Mouse (Mus musculus) ES-E14 (cell line): Measurements from ENCODE around the gene Car9. TPM values are rescaled to one million over a fixed set of nuclear protein-coding genes. Genes with fewer than 3 reads are reported as not detected.
"Not testable (repeated sequence)": the region's sequence is repeated elsewhere in the genome, so short reads cannot be mapped to it uniquely, and the experiment has no call there.

Experiments
- DNase-seq: peaks from one replicate; pipeline ENCODE4 v3.0.0-alpha.2; 2013; ENCODE audit warnings: low read depth, low spot score
- H3K27ac ChIP-seq: 2 replicates; pipeline ENCODE4 v1.5.1; 2012; ENCODE audit warnings: low read depth, mild to moderate bottlenecking, low read length, moderate library complexity, mixed read lengths; ENCODE audit not compliant: poor library complexity, insufficient read depth, severe bottlenecking
- H3K36me3 ChIP-seq: 2 replicates; pipeline ENCODE4 v1.6.1; 2012; ENCODE audit warnings: mild to moderate bottlenecking, low read length, moderate library complexity, mixed read lengths; ENCODE audit not compliant: control insufficient read depth, poor library complexity, insufficient read depth, severe bottlenecking
- H3K4me1 ChIP-seq, 2 experiments: fragments of 150-350 bp in 1 of 2; sonication (generic) in 1 of 2; 2 replicates each; pipeline ENCODE4 v1.6.1; 2012; ENCODE audit warnings: low read length in 2 of 2, mild to moderate bottlenecking in 1 of 2, mixed read lengths in 1 of 2; ENCODE audit not compliant: control insufficient read depth in 2 of 2, insufficient read depth in 2 of 2, poor library complexity in 1 of 2
- H3K4me3 ChIP-seq, 2 experiments: fragments of 150-350 bp in 1 of 2; sonication (generic) in 1 of 2; 2 replicates each; pipeline ENCODE4 v1.5.1; 2012; ENCODE audit warnings: low read length in 2 of 2, low read depth in 1 of 2, mild to moderate bottlenecking in 1 of 2, mixed read lengths in 1 of 2; ENCODE audit not compliant: insufficient read depth in 1 of 2, poor library complexity in 1 of 2, severe bottlenecking in 1 of 2
- H3K9ac ChIP-seq: 2 replicates; pipeline ENCODE4 v1.6.1; 2012; ENCODE audit warnings: low read depth, mild to moderate bottlenecking, low read length, mixed read lengths; ENCODE audit not compliant: poor library complexity, insufficient read depth, severe bottlenecking
- H3K9me3 ChIP-seq: fragments of 150-350 bp; sonication (generic); 2 replicates; pipeline ENCODE4 v1.6.1; 2012; ENCODE audit warnings: low read depth, mild to moderate bottlenecking, low read length; ENCODE audit not compliant: control insufficient read depth, insufficient read depth
- CHD2 ChIP-seq: IDR thresholded peaks from 2 replicates; pipeline ENCODE4 v1.6.1; 2014; ENCODE audit warnings: mild to moderate bottlenecking, low read depth, low read length, inconsistent platforms
- HCFC1 ChIP-seq: IDR thresholded peaks from 2 replicates; pipeline ENCODE4 v1.6.1; 2012; ENCODE audit warnings: low read length, inconsistent platforms, borderline replicate concordance; ENCODE audit not compliant: insufficient read depth
- MAFK ChIP-seq: IDR thresholded peaks from 2 replicates; pipeline ENCODE4 v1.6.1; 2014; ENCODE audit warnings: mild to moderate bottlenecking, low read depth, low read length, inconsistent platforms; ENCODE audit not compliant: insufficient read depth
- ZC3H11A ChIP-seq: IDR thresholded peaks from 2 replicates; pipeline ENCODE4 v1.6.1; 2012; ENCODE audit warnings: low read depth, mild to moderate bottlenecking, inconsistent platforms, low read length, borderline replicate concordance
- ZNF384 ChIP-seq: IDR thresholded peaks from 2 replicates; pipeline ENCODE4 v1.6.1; 2012; ENCODE audit warnings: low read depth, low read length, inconsistent platforms
- in situ Hi-C, 2 experiments: fragments of 600-800 bp; cut with MboI; formaldehyde crosslinking; loops; one replicate each; pipeline ENCODE4 v1.15.1; 2025; ENCODE audit warnings: low sequenced_read_pairs in 2 of 2, inconsistent platforms in 1 of 2; ENCODE audit not compliant: unreplicated experiment in 2 of 2
- total RNA-seq: library from RNA; depleted of rRNA; stranded (reverse); fragments of 300-350 nt; gene quantifications from 2 replicates; pipeline ENCODE4 v1.2.3, GENCODE M21; 2012

Car9 gene
- total RNA-seq, 1 experiment: 0.71 TPM

DNA sequence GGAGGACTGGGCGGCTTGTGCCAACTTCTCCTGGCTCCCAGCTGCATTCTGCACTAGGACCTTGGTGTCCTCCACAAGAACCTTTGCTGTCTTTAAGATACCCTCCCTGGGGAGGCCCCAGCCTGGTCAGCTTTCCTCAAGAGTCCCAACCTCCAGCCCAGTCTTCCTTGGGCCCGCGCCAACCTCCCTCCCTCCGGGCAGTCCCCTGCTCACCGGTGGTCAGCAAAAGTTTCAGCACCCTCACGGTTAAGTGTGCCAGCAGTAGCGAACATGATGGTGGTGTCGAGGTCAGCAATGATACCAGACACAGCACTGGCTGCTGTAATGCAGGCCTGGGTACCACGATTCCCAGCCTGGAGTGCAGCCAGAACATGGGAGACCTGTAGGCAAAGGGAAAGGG is 29.3 kb downstream of the Car9 start:
- in situ Hi-C loops: no loop called here
- Histone ChIP-seq H3K36me3 (peaks cover 87% of the 10 kb centered on the region), H3K9ac (no peak overlapping the region), H3K4me3 (no peak overlapping the region), H3K9me3 (peaks cover 7% of the 10 kb centered on the region; the same call in 1 of the 2 replicates), H3K4me1 (peaks cover 4 to 12% of the 10 kb centered on the region in 2 experiments; a peak in 2 of 4 replicates), H3K27ac (no peak overlapping the region)
- no peak for TF ChIP-seq ZC3H11A
- no peak for TF ChIP-seq CHD2
- no peak for TF ChIP-seq ZNF384
- TF ChIP-seq MAFK: no peak
- TF ChIP-seq HCFC1: no peak
- no peak for DNase-seq

- H3K36me3 ChIP-seq: peaks cover 91% of the 10 kb centered on the region
- peaks cover 19% of the 10 kb centered on the region for H3K9me3 ChIP-seq
- no peak overlapping the region for H3K27ac ChIP-seq
- DNase-seq: no peak
- H3K4me1 ChIP-seq: no peaks in the 10 kb centered on the region
- no peak overlapping the region for H3K4me3 ChIP-seq
- TF ChIP-seq ZC3H11A (no peak), ZNF384 (no peak), CHD2 (no peak), HCFC1 (no peak)
- H3K9ac ChIP-seq: no peak overlapping the region
- in situ Hi-C loops: no loop called here
Observed at GRCm38 (mm10) chr4:43542044-43542443, 35.3 kb downstream of the Car9 start.

DNA sequence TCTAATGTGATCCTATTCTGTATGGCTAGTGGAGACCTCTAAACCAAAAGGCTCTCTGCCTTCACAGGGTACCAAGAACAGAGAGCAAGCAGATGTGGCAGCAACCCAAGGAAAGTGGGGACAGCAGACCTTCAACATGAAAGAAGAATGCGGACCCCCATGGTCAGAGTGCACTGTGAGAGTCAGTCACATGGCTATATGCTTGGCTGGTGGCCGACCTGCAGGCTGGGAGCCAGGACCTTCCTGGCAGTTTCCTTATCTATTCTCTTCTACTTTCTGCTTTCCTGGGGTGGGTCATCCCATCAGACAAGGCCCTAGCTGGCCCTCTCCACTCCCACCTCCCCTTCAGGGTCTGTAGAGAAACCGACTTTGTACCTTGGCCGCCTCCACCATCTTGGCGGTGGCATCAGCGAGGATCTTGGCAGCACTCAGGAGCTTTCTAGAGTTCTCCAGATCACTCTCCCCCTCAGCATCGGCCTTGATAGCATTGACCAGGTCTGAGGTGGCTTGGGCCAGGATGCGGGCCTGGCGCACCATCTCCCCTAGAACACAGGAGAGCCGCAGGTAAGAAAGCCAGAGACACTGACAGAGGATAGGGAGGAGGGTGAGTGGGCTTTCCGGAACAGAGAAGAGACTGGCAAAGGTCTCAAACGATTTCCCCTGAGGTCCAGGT is 39.7 kb downstream of the Car9 start:
- no peak for DNase-seq
- TF ChIP-seq CHD2 (no peak), ZC3H11A (no peak), ZNF384 (no peak), HCFC1 (no peak), MAFK (no peak)
- H3K27ac ChIP-seq: no peak overlapping the region
- H3K9ac ChIP-seq: no peak overlapping the region
- no peak overlapping the region for H3K4me3 ChIP-seq
- H3K36me3 ChIP-seq: peaks cover 97% of the 10 kb centered on the region
- H3K9me3 ChIP-seq: peaks cover 11% of the 10 kb centered on the region
- H3K4me1 ChIP-seq: no peaks in the 10 kb centered on the region
- in situ Hi-C loops: no loop called here

DNA sequence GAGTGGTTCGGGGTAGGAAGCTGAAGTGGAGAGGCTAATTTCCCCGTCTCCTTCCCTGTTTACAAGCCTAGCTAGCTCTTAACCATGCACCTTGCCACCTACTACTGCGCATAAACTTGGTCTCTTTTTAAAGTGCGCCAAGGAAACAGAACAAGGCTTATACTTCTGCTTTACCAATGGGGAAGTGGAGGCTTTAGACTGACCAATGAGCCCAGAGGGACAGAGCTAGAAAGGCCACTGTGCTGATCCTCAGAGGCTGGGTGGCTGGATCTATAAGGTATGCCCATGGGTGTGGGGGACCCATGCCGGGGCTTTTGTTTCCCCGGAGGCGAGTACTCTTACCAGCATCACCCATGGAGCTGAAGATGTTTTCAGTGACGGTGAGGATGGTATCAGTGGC is 40.4 kb downstream of the Car9 start:
- Histone ChIP-seq H3K36me3 (peaks cover 90% of the 10 kb centered on the region), H3K4me1 (no peaks in the 10 kb centered on the region), H3K27ac (no peak overlapping the region), H3K4me3 (no peak overlapping the region), H3K9ac (no peak overlapping the region), H3K9me3 (peaks cover 6% of the 10 kb centered on the region)
- DNase-seq: no peak
- no peak for TF ChIP-seq MAFK
- no peak for TF ChIP-seq CHD2
- TF ChIP-seq ZC3H11A: no peak
- no peak for TF ChIP-seq ZNF384
- no peak for TF ChIP-seq HCFC1
- in situ Hi-C loops: no loop called here

DNA sequence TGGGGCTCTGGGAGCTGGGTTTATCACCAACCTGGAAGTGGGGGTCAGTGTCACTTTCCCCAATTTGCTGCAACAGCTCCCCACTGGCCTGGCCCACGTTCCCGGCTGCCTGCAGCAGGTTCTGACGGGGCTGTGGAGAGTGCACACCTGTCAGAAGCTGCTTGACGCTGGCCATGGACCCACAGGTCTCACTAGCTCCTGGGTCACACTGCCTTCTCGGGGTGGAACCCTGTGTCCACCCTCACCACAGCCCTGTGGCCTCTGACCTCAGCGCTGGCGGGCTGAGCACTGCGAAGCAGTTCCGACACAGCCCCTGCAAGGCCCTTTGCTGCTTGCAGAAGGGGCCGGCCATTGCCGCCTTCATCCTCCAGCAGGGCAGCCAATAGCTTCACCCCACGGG is 42.3 kb downstream of the Car9 start:
- peaks cover 88% of the 10 kb centered on the region for H3K36me3 ChIP-seq
- no peak for TF ChIP-seq ZNF384
- TF ChIP-seq MAFK: no peak
- no peak for TF ChIP-seq HCFC1
- TF ChIP-seq ZC3H11A: no peak
- no peak for TF ChIP-seq CHD2

DNA sequence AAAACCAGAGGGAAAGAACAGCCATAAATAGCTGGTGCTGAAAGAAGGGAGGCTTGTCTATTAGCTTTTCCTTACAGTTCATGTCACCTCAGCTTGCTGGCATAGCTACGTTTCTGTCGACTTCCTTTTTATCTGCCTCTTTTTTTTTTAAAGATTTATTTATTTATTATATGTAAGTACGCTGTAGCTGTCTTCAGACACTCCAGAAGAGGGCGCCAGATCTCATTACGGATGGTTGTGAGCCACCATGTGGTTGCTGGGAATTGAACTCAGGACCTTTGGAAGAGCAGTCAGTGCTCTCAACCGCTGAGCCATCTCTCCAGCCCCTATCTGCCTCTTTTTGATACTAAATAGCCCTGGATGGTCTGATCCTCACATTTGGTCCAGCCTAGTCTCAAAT is 45.1 kb downstream of the Car9 start:
- H3K9ac ChIP-seq, H3K4me3 ChIP-seq, DNase-seq: not testable (repeated sequence)

More for the DNA sequence above, 42.3 kb downstream of the Car9 start:
- H3K9ac ChIP-seq: no peak overlapping the region
- no peak overlapping the region for H3K27ac ChIP-seq
- 0 out of 2 replicates have a peak, but pooled peaks cover 3% of the 10 kb centered on the region for H3K9me3 ChIP-seq
- H3K4me1 ChIP-seq: no peaks in the 10 kb centered on the region
- H3K4me3 ChIP-seq: no peak overlapping the region
- no peak for DNase-seq
- in situ Hi-C loops: no loop called here

More for the DNA sequence above, 45.1 kb downstream of the Car9 start:
- H3K36me3 ChIP-seq: peaks cover 83% of the 10 kb centered on the region
- H3K4me1 ChIP-seq, in situ Hi-C loops, H3K9me3 ChIP-seq, H3K27ac ChIP-seq: not testable (repeated sequence)
